Mouse (Mus musculus): ENCODE results near the gene Pinlyp. TPM values are rescaled to one million over a fixed set of nuclear protein-coding genes. Genes with fewer than 3 reads are reported as not detected.

The Pinlyp gene
- total RNA-seq, 4 experiments from 2014 or later, result not detected

DNA sequence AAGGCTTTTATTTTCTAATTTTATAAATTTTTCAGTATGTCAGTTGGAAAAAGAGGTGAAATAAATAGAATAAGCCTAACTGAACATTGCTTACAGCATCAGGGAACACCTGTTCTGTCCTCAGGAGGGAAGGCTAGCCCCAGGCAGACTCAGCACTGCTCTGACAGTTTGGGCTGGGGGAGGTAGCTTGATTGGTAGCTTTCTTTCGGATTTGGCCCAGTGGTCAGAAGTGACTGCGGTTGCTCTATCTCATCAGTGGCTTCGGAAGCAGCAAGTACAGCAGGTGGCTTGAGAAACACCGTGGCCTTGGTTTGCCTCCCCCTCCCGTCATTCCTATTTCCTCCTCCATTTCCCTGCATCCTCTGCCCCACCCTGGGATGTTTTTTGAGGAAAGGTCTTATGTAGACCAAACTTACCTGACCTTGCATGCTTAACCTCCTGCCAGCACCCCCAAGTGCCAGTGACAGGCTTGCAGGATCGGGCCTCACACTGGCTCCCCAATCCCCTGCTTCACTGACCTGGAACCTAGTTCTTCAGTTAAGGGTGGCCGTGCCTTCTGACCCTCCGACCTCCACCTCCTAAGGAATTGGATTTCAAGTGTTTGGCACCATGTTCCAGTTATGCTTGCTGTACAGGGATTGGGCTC, 17.4 kb upstream of the Pinlyp start:
- no peak for DNase-seq (ENCODE audit: low spot score)

- DNase-seq (ENCODE audit: low spot score), result no peak
Observed at GRCm38 (mm10) chr7:24561450-24561849, 15.5 kb upstream of the Pinlyp start.

GRCm38 (mm10) chr7:24555786-24556185, 9.9 kb upstream of the Pinlyp start:
- no peak for DNase-seq (ENCODE audit: low spot score)

GRCm38 (mm10) chr7:24551985-24552759, 6.3 kb upstream of the Pinlyp start:
- DNase-seq (ENCODE audit: low spot score), result no peak

DNA sequence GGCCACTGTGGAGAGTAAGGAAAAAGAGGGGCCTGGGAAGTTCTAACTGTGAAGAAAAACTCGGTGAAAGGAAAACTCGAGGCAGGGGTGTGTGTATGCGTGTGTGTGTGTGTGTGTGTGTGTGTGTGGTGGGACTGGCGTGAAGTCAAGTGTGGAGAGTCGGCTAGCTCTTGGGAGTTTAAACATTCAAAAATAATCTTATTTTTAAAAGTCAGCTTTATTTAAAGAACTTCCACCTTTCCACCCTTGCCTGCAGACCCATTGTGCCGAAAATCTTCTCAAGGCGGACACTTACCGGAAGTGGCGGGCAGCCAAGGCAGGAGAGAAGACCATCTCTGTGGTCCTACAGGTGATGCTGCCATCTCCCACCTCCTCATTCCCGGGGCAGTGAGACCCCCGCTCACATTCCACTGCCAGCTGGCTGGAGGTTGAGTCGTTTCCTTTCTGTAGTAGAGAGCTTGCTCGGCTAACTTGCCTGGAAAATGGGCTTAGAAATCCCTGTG, 1.7 kb upstream of the Pinlyp start:
- no peak for DNase-seq (ENCODE audit: low spot score)

- DNase-seq (ENCODE audit: low spot score), result peak; percentile 99
Observed at GRCm38 (mm10) chr7:24546634-24547389, 894 bp upstream of the Pinlyp start.

DNA sequence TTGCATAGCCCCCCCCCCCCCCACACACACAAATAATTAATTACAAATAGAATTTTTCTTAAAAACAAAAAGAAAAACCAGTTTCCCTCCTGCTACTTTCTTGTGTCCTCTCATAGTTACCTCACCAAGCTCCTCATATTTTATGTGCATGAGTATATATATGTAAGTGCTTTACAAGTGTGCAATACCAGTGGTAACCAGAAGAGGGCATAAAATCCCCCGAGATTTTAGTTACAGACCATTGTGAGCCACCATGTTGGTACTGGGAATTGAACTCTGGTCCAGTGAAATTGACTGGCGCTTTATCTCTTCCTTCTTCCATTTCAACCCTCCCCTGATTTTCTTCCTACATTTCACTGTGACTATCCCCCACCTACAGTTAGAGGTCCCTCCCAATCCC, 1.4 kb downstream of the Pinlyp start:
- no peak for DNase-seq (ENCODE audit: low spot score)

GRCm38 (mm10) chr7:24539686-24540085, 6.2 kb downstream of the Pinlyp start:
- no peak for DNase-seq (ENCODE audit: low spot score)

DNA sequence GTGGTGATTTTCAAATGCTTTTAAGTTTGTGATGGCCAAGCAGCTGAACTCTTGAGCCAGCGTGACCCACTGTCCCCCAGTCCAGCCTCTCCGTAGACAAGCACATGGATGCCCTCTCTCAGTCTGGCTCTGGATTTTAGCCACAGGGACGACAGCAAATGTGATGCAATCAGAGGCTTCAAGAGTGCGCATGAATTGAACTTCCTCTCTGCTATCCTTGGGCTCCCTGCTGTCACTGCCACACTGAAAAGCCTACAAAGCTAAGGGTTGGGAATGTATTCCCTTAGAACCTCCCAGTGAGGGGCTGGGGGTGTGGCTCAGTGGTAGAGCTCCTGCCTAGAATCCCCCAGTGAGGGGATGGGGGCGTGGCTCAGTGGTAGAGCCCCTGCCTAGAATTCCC, 7.2 kb downstream of the Pinlyp start:
- DNase-seq (ENCODE audit: low spot score), result no peak

DNA sequence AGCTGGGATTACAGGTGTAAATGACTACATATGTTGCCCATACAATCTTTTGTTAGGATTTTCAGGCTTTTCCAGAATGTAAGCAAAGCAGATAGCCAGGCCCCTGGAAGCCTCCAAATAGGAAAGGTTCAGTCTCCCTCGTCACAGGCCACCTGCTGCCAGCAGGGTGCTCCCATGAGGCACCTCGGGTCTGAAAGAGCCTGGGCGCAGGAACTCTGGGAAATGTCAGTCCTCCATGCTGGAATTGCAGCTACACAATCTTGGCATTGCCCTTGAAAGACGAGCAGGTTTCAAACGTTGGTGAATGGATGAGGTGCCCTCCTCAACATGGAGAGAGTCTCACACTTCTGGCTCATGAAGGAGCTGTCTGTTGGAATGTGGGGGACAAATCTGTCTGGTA, 7.8 kb downstream of the Pinlyp start:
- no peak for DNase-seq (ENCODE audit: low spot score)

DNA sequence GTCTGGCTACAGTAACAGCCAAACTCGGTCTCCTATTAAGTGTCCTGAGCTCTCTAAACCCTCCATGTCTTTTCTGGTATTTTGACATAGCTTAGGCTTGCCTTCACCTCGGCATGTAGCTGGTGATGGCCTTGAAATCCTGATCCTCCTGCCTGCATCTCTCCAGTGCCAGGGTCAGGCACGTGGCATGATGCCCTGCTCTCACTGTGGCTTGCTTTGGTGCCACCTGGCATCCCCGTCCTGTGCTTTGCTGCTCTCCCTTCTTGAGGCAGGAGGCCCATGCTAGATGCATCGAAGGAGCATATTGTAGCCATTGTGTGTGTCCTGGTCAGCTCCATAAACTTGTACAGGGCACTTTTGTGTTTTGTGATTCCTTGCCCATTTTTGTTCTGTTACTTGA, 8.3 kb downstream of the Pinlyp start:
- DNase-seq (ENCODE audit: low spot score), result no peak

DNA sequence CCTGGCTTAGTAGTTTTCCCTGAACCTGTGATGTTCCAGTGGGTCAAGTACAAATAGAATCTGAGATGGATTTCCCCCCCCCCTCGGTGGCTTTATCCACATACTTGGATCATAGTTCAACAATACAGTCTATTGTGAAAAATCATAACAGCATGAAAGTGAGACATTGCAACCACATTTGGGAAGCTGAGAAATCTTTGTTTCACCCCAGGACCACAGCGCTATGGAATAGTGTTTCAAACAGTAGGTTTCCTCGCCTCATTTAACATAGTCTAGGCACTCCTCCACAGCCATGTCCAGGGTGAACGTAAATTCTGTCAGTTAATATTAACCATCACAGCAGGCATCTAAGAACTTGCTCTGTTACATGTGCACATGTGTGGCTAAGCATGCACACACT, 8.8 kb downstream of the Pinlyp start:
- DNase-seq (ENCODE audit: low spot score), result no peak

DNA sequence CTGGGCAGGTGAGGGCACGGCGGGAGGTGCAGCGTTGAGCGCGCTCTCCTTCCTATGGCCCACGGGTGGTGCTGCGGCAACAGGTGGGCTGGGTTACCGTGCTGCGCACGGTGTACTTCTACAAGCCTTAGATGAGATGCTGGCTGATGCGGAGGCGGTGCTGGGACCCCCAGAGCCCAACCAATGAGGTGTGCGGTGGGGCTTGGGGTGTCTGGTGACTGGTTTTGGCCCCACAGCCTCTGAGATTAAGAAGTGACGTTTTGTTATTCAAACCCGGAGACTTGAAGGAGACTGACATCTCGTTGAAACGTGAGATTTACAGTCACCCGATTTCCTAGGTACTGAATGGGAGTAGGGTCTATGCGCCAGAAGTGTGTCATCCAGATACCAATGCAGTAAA, 11.6 kb downstream of the Pinlyp start:
- DNase-seq (ENCODE audit: low spot score), result no peak

DNA sequence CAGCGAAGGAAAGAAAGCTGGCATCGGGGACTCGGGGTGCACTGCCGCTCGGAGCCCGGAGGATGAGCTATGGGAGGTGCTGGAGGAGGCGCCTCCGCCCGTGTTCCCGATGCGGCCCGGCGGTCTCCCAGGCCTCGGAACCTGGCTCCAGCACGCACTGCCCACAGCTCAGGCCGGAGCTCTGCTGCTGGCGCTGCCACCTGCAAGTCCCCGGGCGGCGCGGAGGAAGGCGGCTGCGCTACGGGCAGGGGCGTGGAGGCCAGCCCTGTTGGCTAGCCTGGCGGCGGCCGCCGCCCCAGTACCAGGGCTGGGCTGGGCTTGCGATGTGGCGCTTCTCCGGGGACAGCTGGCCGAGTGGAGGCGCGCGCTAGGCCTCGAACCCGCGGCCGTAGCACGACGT, 12.1 kb downstream of the Pinlyp start:
- no peak for DNase-seq (ENCODE audit: low spot score)

DNA sequence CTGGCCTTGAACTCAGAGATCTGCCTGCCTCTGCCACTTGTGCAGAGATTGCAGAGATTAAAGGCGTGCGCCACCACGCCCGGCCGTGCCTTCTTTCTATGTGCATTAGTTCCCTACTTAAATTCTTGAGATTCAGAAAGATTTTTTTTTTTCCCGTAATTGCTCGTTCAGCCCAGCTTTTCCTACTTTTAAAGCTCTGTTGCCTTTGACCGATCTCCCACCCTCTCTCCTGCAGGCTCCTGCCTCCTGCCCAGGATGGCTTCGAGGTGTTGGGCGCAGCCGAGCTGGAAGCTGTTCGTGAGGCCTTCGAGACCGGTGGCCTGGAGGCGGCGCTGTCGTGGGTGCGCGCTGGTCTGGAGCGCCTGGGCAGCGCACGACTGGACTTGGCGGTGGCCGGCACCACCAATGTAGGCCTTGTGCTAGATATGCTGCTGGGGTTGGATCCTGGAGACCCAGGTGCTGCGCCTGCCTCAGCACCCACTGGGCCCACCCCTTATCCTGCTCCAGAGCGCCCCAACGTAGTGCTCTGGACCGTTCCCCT, 12.8 kb downstream of the Pinlyp start:
- no peak for DNase-seq (ENCODE audit: low spot score)

- DNase-seq (ENCODE audit: low spot score), result peak; percentile 59
Observed at GRCm38 (mm10) chr7:24531211-24531971, 14.5 kb downstream of the Pinlyp start.

- DNase-seq (ENCODE audit: low spot score), result peak; percentile 99
Observed at GRCm38 (mm10) chr7:24530062-24530931, 15.6 kb downstream of the Pinlyp start, which contains the start of gene Irgq. TSS of gene Irgq (plus strand) at chr7:24530689.

GRCm38 (mm10) chr7:24529580-24529979, 16.3 kb downstream of the Pinlyp start:
- no peak for DNase-seq (ENCODE audit: low spot score)

- no peak for DNase-seq (ENCODE audit: low spot score)
Observed at GRCm38 (mm10) chr7:24528861-24529260, 17.1 kb downstream of the Pinlyp start.

- no peak for DNase-seq (ENCODE audit: low spot score)
Observed at GRCm38 (mm10) chr7:24525686-24526420, 20.1 kb downstream of the Pinlyp start.

All from heart, adult 8-10 months (tissue).